Mouse (Mus musculus): ENCODE measurements around the gene Tnip1. TPM values are rescaled to one million over a fixed set of nuclear protein-coding genes. Genes with fewer than 3 reads are reported as not detected.
"Not testable (repeated sequence)": the region's sequence is repeated elsewhere in the genome, so short reads cannot be mapped to it uniquely, and the experiment has no call there.

Gene Tnip1
- total and polyA plus RNA-seq, 2 experiments, result 3.0 to 8.1 TPM

DNA sequence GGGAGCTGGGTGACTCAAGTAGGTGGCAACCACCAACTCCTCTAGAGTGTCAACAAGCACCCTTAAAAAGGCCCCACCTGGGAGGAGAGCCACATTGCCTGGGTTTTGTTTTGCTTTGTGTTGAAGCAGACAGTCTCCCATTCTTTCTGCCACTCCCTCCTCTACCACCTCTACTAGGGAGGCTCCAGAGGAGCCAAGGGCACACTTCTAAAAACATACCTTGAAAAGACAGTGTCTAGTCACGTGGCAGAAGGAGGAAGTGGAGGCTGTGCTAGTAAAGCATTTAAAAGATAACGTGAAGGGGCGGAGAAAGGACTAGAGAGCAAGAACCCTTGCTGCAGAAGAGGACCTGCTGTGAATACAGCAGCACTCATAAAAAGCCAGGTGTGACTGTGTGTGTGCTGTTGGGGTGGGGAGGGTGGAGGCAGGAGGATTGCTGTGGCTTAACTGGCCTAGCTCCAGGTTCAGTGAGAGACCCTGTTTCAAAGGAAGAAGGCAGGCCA, 4.1 kb downstream of the Tnip1 start:
- DNase-seq (ENCODE audit: extremely low read depth, low read depth, low spot score), result no peak
- peaks cover 6% of the 10 kb centered on the region for H3K4me1 ChIP-seq (ENCODE audit: control insufficient read depth, insufficient read depth, low read length)
- no peaks in the 10 kb centered on the region; the same call in 1 of the 2 replicates for H3K79me2 ChIP-seq (ENCODE audit: control insufficient read depth, insufficient read depth, low read length)
- no peak overlapping the region for H3K9ac ChIP-seq (ENCODE audit: low read depth, low read length)
- H3K27me3 ChIP-seq (ENCODE audit: control insufficient read depth, insufficient read depth, low read length), result no peaks in the 10 kb centered on the region
- WGBS, result 72% methylated on average over 3 of the region's 3 CpGs
- H3K36me3 ChIP-seq (ENCODE audit: control insufficient read depth, insufficient read depth, low read length), result no peaks in the 10 kb centered on the region
- H3K4me3 ChIP-seq (ENCODE audit: insufficient read depth, low read depth, low read length), result no peak overlapping the region
- TF ChIP-seq CTCF (IDR thresholded peaks at IDR 0.05; ENCODE audit: low read depth, low read length), result no peak
- TF ChIP-seq POLR2A (IDR thresholded peaks at IDR 0.05; ENCODE audit: extremely low read depth, insufficient read depth, low read length), result no peak
- H3K27ac ChIP-seq (replicated peaks; ENCODE audit: insufficient read depth, low read depth, low read length), result no peak overlapping the region

DNA sequence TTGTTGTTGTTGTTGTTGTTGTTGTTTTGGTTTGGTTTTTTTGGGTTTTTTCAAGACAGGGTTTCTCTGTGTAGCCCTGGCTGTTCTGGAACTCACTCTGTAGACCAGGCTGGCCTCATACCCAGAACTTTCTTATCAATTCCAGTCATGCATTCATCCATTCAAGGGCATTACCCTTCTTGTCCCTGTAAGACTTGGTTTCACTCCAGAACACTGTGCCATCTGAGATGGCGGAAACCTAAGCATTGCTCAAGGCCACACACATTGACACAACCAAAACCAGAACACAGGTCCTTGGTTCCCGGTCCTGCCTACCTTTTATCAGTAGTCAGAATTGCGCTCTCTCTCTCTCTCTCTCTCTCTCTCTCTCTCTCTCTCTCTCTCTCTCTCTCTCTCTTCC, 5.0 kb downstream of the Tnip1 start:
- H3K4me3 ChIP-seq (ENCODE audit: insufficient read depth, low read depth, low read length); H3K4me1 ChIP-seq (ENCODE audit: control insufficient read depth, insufficient read depth, low read length); H3K9ac ChIP-seq (ENCODE audit: low read depth, low read length); DNase-seq (ENCODE audit: extremely low read depth, low read depth, low spot score); H3K79me2 ChIP-seq (ENCODE audit: control insufficient read depth, insufficient read depth, low read length); H3K27ac ChIP-seq (replicated peaks; ENCODE audit: insufficient read depth, low read depth, low read length); H3K27me3 ChIP-seq (ENCODE audit: control insufficient read depth, insufficient read depth, low read length); H3K36me3 ChIP-seq (ENCODE audit: control insufficient read depth, insufficient read depth, low read length): not testable (repeated sequence)
- 73% methylated on average over 3 of the region's 3 CpGs for WGBS

DNA sequence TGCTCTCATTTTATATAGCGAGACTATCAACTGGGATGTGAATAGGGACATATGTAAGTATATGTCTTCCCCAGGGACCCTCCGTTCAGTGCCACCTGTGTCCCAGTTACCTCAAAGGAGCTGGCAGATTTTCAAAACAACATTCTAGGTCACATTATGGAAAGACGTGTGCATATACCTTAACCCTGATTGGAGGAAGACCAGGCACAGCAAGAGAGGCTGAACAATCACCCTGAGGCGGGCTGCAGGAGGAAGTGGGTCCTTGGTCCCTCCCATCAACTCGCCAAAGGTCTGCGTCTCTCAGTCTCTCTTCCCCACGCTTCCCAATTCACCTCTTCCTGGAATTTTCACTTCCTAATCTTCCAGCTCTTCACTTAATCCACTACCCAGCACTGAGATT, 5.8 kb downstream of the Tnip1 start:
- Histone ChIP-seq H3K27ac (replicated peaks; ENCODE audit: insufficient read depth, low read depth, low read length) (no peak overlapping the region), H3K79me2 (ENCODE audit: control insufficient read depth, insufficient read depth, low read length) (peaks cover 11% of the 10 kb centered on the region; the same call in 1 of the 2 replicates), H3K4me3 (ENCODE audit: insufficient read depth, low read depth, low read length) (no peak overlapping the region), H3K4me1 (ENCODE audit: control insufficient read depth, insufficient read depth, low read length) (peaks cover 6% of the 10 kb centered on the region), H3K9ac (ENCODE audit: low read depth, low read length) (no peak overlapping the region), H3K27me3 (ENCODE audit: control insufficient read depth, insufficient read depth, low read length) (no peaks in the 10 kb centered on the region), H3K36me3 (ENCODE audit: control insufficient read depth, insufficient read depth, low read length) (no peaks in the 10 kb centered on the region)
- no peak for DNase-seq (ENCODE audit: extremely low read depth, low read depth, low spot score)
- no peak for TF ChIP-seq CTCF (IDR thresholded peaks at IDR 0.05; ENCODE audit: low read depth, low read length)
- no peak for TF ChIP-seq POLR2A (IDR thresholded peaks at IDR 0.05; ENCODE audit: extremely low read depth, insufficient read depth, low read length)
- WGBS, result 82% methylated on average over 7 of the region's 7 CpGs

DNA sequence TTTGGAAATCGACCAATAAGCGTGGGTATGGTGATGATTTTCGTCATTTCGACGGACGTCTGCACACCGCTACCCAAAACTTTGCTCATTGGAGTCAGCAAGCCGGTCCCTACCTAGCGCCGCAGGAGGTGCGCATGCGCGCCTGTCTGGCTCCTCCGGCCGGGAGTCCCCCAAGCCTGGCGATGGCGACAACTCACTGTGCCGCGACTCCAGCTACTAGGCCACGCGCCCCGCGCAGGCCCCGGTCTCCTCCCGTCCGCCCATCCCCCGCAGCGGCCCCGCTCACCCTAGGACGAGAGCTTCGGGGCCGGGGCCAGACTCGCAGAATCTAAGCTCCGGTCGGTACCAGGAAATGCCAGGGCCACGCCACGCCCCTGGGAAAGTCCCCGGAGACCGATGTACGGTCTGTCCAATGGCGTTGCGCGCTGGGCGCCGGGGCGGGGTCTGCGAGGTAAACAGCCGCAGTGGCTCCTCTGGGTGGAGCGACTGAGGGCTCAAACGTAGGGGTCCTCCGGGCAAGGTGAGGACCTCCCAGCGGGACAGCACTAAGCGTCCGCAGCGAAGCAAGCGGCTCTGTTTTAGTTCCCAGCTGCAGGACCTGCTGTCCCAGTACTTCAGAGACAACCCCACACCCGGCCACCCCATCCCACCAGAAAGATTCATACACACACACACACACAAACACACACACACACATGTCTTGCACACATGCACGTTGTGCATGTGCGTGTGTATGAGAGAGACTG, 6.8 kb downstream of the Tnip1 start:
- Histone ChIP-seq H3K79me2 (ENCODE audit: control insufficient read depth, insufficient read depth, low read length) (peaks cover 20% of the 10 kb centered on the region; the same call in 1 of the 2 replicates), H3K4me3 (ENCODE audit: insufficient read depth, low read depth, low read length) (peak overlapping the region; percentile 86), H3K27ac (replicated peaks; ENCODE audit: insufficient read depth, low read depth, low read length) (peak overlapping the region; percentile 89), H3K36me3 (ENCODE audit: control insufficient read depth, insufficient read depth, low read length) (no peaks in the 10 kb centered on the region), H3K4me1 (ENCODE audit: control insufficient read depth, insufficient read depth, low read length) (peaks cover 2% of the 10 kb centered on the region), H3K27me3 (ENCODE audit: control insufficient read depth, insufficient read depth, low read length) (no peaks in the 10 kb centered on the region), H3K9ac (ENCODE audit: low read depth, low read length) (peak overlapping the region; percentile 90)
- under 1% methylated on average over 59 of the region's 59 CpGs for WGBS
- peak; percentile 84 for DNase-seq (ENCODE audit: extremely low read depth, low read depth, low spot score)
- TF ChIP-seq POLR2A (IDR thresholded peaks at IDR 0.05; ENCODE audit: extremely low read depth, insufficient read depth, low read length) (peak; percentile 44), CTCF (IDR thresholded peaks at IDR 0.05; ENCODE audit: low read depth, low read length) (no peak)

DNA sequence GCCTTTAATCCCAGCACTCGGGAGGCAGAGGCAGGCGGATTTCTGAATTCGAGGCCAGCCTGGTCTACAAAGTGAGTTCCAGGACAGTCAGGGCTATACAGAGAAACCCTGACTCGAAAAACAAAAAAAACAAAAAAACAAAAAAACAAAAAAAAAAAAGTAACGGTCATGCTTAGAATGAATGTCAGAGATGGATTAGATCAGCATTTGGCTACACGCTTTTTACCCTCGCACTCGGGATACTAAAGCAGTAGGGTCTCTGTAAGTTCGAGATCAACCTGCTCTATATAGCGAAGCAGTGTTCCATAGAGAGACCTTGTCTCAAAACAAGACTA, 7.3 kb downstream of the Tnip1 start:
- Histone ChIP-seq H3K27ac (replicated peaks; ENCODE audit: insufficient read depth, low read depth, low read length) (peak overlapping the region; percentile 89), H3K4me3 (ENCODE audit: insufficient read depth, low read depth, low read length) (peak overlapping the region; percentile 86), H3K9ac (ENCODE audit: low read depth, low read length) (peak overlapping the region; percentile 90), H3K79me2 (ENCODE audit: control insufficient read depth, insufficient read depth, low read length) (peaks cover 24% of the 10 kb centered on the region; the same call in 1 of the 2 replicates)
- 29% methylated on average over 10 of the region's 10 CpGs for WGBS
- not testable (repeated sequence) for H3K4me1 ChIP-seq (ENCODE audit: control insufficient read depth, insufficient read depth, low read length); H3K27me3 ChIP-seq (ENCODE audit: control insufficient read depth, insufficient read depth, low read length); H3K36me3 ChIP-seq (ENCODE audit: control insufficient read depth, insufficient read depth, low read length); DNase-seq (ENCODE audit: extremely low read depth, low read depth, low spot score)

DNA sequence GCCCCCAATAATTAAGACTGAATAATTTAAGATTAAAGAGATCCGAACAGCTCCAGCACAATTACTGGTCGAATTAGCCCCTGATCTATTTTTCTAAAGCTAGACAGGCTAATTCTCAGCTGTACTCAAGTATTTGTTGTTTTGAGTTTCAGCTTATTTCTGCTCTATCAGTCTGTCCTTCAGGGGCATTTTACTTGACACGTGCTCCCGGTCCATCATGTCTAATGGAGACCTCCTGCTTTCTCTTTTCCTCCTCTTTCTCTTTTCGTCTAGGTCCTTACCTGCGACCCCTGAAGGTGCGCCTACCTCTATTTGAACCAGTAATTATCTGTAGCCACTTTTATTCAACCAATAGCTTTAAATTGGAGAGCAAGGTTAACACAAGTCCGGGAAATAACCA, 8.0 kb downstream of the Tnip1 start:
- H3K79me2 ChIP-seq (ENCODE audit: control insufficient read depth, insufficient read depth, low read length), result peaks cover 24% of the 10 kb centered on the region; the same call in 1 of the 2 replicates
- peaks cover 2% of the 10 kb centered on the region for H3K4me1 ChIP-seq (ENCODE audit: control insufficient read depth, insufficient read depth, low read length)
- H3K9ac ChIP-seq (ENCODE audit: low read depth, low read length), result no peak overlapping the region
- H3K4me3 ChIP-seq (ENCODE audit: insufficient read depth, low read depth, low read length), result no peak overlapping the region
- H3K27ac ChIP-seq (replicated peaks; ENCODE audit: insufficient read depth, low read depth, low read length), result no peak overlapping the region
- TF ChIP-seq POLR2A (IDR thresholded peaks at IDR 0.05; ENCODE audit: extremely low read depth, insufficient read depth, low read length) (no peak), CTCF (IDR thresholded peaks at IDR 0.05; ENCODE audit: low read depth, low read length) (no peak)
- no peak for DNase-seq (ENCODE audit: extremely low read depth, low read depth, low spot score)
- WGBS, result 86% methylated on average over 8 of the region's 8 CpGs
- H3K27me3 ChIP-seq (ENCODE audit: control insufficient read depth, insufficient read depth, low read length), result no peaks in the 10 kb centered on the region
- H3K36me3 ChIP-seq (ENCODE audit: control insufficient read depth, insufficient read depth, low read length), result no peaks in the 10 kb centered on the region

All from liver, adult 2 months (tissue).